Mouse (Mus musculus): ENCODE data around the gene Gm10837. TPM values are rescaled to one million over a fixed set of nuclear protein-coding genes. Genes with fewer than 3 reads are reported as not detected.
"Not testable (repeated sequence)": the region's sequence is repeated elsewhere in the genome, so short reads cannot be mapped to it uniquely, and the experiment has no call there.

The Gm10837 gene
- polyA plus RNA-seq, 1 experiment from 2014 or later, result 0.45 TPM

DNA sequence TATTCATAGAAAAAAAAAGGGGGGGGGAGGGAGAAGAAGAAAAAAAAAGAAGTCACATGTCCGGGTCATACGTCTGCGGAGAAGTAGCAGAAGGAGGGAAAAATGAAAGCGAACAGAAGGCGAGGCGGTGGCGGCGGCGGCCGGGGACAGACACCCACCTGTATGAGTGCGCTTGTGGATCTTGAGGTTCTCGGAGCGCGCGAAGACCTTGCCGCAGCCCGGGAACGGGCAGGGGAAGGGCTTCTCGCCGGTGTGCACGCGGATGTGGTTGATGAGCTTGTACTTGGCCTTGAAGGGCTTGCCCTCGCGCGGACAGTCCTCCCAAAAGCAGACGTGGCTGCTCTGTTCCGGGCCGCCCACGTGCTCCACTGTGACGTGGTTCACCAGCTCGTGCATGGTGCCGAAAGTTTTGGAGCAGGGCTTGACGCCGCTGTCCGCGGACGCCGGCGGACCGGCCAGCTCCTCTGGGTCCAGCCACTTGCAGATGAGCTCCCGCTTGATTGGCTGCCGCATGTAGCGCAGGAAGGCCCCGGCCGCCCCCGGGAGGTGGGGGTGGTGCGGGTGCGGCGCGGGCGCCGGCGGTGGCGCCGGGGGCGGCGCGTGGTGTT, 26.5 kb upstream of the Gm10837 start:
- H3K4me3 ChIP-seq (ENCODE audit: low read depth, low read length), result peak overlapping the region; percentile 70
- H3K4me1 ChIP-seq (ENCODE audit: control insufficient read depth, insufficient read depth, low read length), result peaks cover 16% of the 10 kb centered on the region
- H3K9ac ChIP-seq (ENCODE audit: low read length), result peak overlapping the region; percentile 91
- H3K9me3 ChIP-seq (ENCODE audit: control insufficient read depth, low read length); H3K36me3 ChIP-seq (ENCODE audit: control insufficient read depth, insufficient read depth, low read length): not testable (repeated sequence)
- peaks cover 68% of the 10 kb centered on the region for H3K27me3 ChIP-seq (ENCODE audit: control insufficient read depth, insufficient read depth, low read length)
- peak overlapping the region; percentile 79 for H3K4me2 ChIP-seq
- ATAC-seq (ENCODE audit: low FRiP score), result peak; percentile 49
- under 1% methylated on average over 58 of the region's 58 CpGs for WGBS
- peak; percentile 94 for DNase-seq (ENCODE audit: low spot score, missing footprints)
- H3K27ac ChIP-seq (ENCODE audit: low read depth, low read length), result peak overlapping the region; percentile 95

GRCm38 (mm10) chr14:122464351-122464762, 26.0 kb upstream of the Gm10837 start:
- peak overlapping the region; percentile 91 for H3K9ac ChIP-seq (ENCODE audit: low read length)
- H3K9me3 ChIP-seq (ENCODE audit: control insufficient read depth, low read length), result no peaks in the 10 kb centered on the region
- peaks cover 16% of the 10 kb centered on the region for H3K4me1 ChIP-seq (ENCODE audit: control insufficient read depth, insufficient read depth, low read length)
- peak overlapping the region; percentile 70 for H3K4me3 ChIP-seq (ENCODE audit: low read depth, low read length)
- H3K4me2 ChIP-seq, result peak overlapping the region; percentile 79
- under 1% methylated on average over 58 of the region's 62 CpGs for WGBS
- ATAC-seq (ENCODE audit: low FRiP score), result peak; percentile 36
- H3K27ac ChIP-seq (ENCODE audit: low read depth, low read length), result peak overlapping the region; percentile 95
- H3K27me3 ChIP-seq (ENCODE audit: control insufficient read depth, insufficient read depth, low read length), result peaks cover 73% of the 10 kb centered on the region
- DNase-seq (ENCODE audit: low spot score, missing footprints), result no peak
- no peaks in the 10 kb centered on the region for H3K36me3 ChIP-seq (ENCODE audit: control insufficient read depth, insufficient read depth, low read length)

DNA sequence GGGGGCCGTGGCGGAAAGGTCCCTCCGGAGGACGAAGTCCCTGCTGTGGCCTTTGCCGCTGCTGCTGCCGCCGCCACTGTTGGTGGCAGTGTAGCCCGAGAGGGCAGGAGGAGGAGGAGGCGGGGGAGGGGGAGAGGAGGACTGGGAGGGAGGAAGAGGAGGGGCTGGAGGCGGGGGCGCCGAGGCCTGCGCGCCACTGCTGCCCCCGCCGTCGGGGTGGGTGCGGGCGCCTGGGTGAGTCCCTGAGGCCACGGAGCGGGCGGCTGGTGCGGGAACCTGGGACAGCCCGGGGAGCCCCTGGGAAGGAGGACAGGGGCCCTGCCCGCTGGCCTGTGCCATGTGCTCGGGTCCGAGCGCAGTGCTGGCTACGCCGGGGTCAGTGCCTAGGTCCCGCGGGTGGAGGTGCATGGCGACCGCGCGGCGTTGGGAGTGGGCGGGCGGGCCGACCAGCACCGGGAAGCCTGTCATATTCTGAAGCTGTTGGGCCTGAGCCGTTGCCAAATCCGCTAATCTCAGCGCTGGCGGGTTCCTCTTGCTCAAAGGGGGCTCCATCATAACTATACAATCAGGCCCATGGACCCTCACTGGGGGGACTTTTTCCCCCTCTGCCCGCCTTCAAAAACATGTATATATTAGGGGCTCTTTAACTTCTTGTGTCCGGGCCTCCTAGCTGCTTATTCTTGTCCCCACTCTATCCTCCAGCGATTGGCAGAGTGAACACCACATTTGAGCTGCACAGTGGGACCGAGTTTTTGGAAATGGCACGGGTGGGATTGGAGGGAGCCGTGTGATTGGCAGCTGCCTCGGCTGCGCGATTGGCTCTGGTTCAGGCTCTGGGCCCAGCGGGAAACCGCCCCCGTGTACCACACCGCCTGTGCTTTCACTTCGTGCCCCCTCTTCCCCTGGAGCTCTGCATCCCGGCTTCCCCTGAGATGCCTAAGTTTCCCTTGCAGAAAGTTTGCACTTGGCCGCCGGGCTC, 25.3 kb upstream of the Gm10837 start, which contains the start of gene Zic5:
TSS of gene Zic5 (minus strand) at position 915 of the 979 bp plus-strand sequence.
- peak; percentile 82 for ATAC-seq (ENCODE audit: low FRiP score)
- peaks cover 79% of the 10 kb centered on the region for H3K27me3 ChIP-seq (ENCODE audit: control insufficient read depth, insufficient read depth, low read length)

GRCm38 (mm10) chr14:122465931-122466490, 24.4 kb upstream of the Gm10837 start:
- Histone ChIP-seq H3K9ac (ENCODE audit: low read length) (peak overlapping the region; percentile 39), H3K27me3 (ENCODE audit: control insufficient read depth, insufficient read depth, low read length) (peaks cover 79% of the 10 kb centered on the region), H3K9me3 (ENCODE audit: control insufficient read depth, low read length) (no peaks in the 10 kb centered on the region), H3K4me2 (peak overlapping the region; percentile 79), H3K36me3 (ENCODE audit: control insufficient read depth, insufficient read depth, low read length) (no peaks in the 10 kb centered on the region), H3K4me3 (ENCODE audit: low read depth, low read length) (peak overlapping the region; percentile 70), H3K4me1 (ENCODE audit: control insufficient read depth, insufficient read depth, low read length) (peaks cover 14% of the 10 kb centered on the region), H3K27ac (ENCODE audit: low read depth, low read length) (no peak overlapping the region; the same call in 1 of the 2 replicates)
- ATAC-seq (ENCODE audit: low FRiP score) (no peak), DNase-seq (ENCODE audit: low spot score, missing footprints) (peak; percentile 92)
- WGBS, result 24% methylated on average over 13 of the region's 13 CpGs

More for the DNA sequence above, 25.3 kb upstream of the Gm10837 start, which contains the start of gene Zic5:
- H3K4me1 ChIP-seq (ENCODE audit: control insufficient read depth, insufficient read depth, low read length), result peaks cover 16% of the 10 kb centered on the region
- H3K4me3 ChIP-seq (ENCODE audit: low read depth, low read length), result peak within 1 kb of the TSS; percentile 70
- DNase-seq (ENCODE audit: low spot score, missing footprints), result peak; percentile 98
- no peaks in the 10 kb centered on the region for H3K9me3 ChIP-seq (ENCODE audit: control insufficient read depth, low read length)
- WGBS, result under 1% methylated on average over 48 of the region's 62 CpGs
- peak within 1 kb of the TSS; percentile 95 for H3K27ac ChIP-seq (ENCODE audit: low read depth, low read length)
- H3K36me3 ChIP-seq (ENCODE audit: control insufficient read depth, insufficient read depth, low read length), result no peaks in the 10 kb centered on the region
- peak within 1 kb of the TSS; percentile 91 for H3K9ac ChIP-seq (ENCODE audit: low read length)
- H3K4me2 ChIP-seq, result peak within 1 kb of the TSS; percentile 79

- Histone ChIP-seq H3K27me3 (ENCODE audit: control insufficient read depth, insufficient read depth, low read length) (peaks cover 81% of the 10 kb centered on the region), H3K9ac (ENCODE audit: low read length) (no peak overlapping the region), H3K9me3 (ENCODE audit: control insufficient read depth, low read length) (no peaks in the 10 kb centered on the region), H3K4me1 (ENCODE audit: control insufficient read depth, insufficient read depth, low read length) (peaks cover 14% of the 10 kb centered on the region), H3K36me3 (ENCODE audit: control insufficient read depth, insufficient read depth, low read length) (no peaks in the 10 kb centered on the region), H3K4me3 (ENCODE audit: low read depth, low read length) (no peak overlapping the region), H3K27ac (ENCODE audit: low read depth, low read length) (no peak overlapping the region), H3K4me2 (no peak overlapping the region; the same call in 1 of the 2 replicates)
- ATAC-seq (ENCODE audit: low FRiP score) (no peak), DNase-seq (ENCODE audit: low spot score, missing footprints) (peak; percentile 90)
- WGBS, result 43% methylated on average over 7 of the region's 7 CpGs
Observed at GRCm38 (mm10) chr14:122466756-122467362, 23.5 kb upstream of the Gm10837 start.

- Histone ChIP-seq H3K9ac (ENCODE audit: low read length) (peak overlapping the region; percentile 40; the same call in 1 of the 2 replicates), H3K27me3 (ENCODE audit: control insufficient read depth, insufficient read depth, low read length) (peaks cover 74% of the 10 kb centered on the region), H3K36me3 (ENCODE audit: control insufficient read depth, insufficient read depth, low read length) (no peaks in the 10 kb centered on the region), H3K4me2 (peak overlapping the region; percentile 48), H3K9me3 (ENCODE audit: control insufficient read depth, low read length) (no peaks in the 10 kb centered on the region), H3K4me1 (ENCODE audit: control insufficient read depth, insufficient read depth, low read length) (peaks cover 13% of the 10 kb centered on the region), H3K4me3 (ENCODE audit: low read depth, low read length) (peak overlapping the region; percentile 14; the same call in 1 of the 2 replicates), H3K27ac (ENCODE audit: low read depth, low read length) (no peak overlapping the region)
- ATAC-seq (ENCODE audit: low FRiP score) (no peak), DNase-seq (ENCODE audit: low spot score, missing footprints) (peak; percentile 96)
- WGBS, result 4% methylated on average over 23 of the region's 23 CpGs
Observed at GRCm38 (mm10) chr14:122467926-122468841, 22.2 kb upstream of the Gm10837 start.

- Histone ChIP-seq H3K4me1 (ENCODE audit: control insufficient read depth, insufficient read depth, low read length) (peaks cover 17% of the 10 kb centered on the region), H3K27ac (ENCODE audit: low read depth, low read length) (no peak overlapping the region), H3K9ac (ENCODE audit: low read length) (peak overlapping the region; percentile 40), H3K4me3 (ENCODE audit: low read depth, low read length) (peak overlapping the region; percentile 14; the same call in 1 of the 2 replicates), H3K9me3 (ENCODE audit: control insufficient read depth, low read length) (no peaks in the 10 kb centered on the region), H3K36me3 (ENCODE audit: control insufficient read depth, insufficient read depth, low read length) (no peaks in the 10 kb centered on the region), H3K4me2 (peak overlapping the region; percentile 48), H3K27me3 (ENCODE audit: control insufficient read depth, insufficient read depth, low read length) (peaks cover 76% of the 10 kb centered on the region)
- 2% methylated on average over 28 of the region's 28 CpGs for WGBS
- DNase-seq (ENCODE audit: low spot score, missing footprints) (peak; percentile 98), ATAC-seq (ENCODE audit: low FRiP score) (no peak)
Observed at GRCm38 (mm10) chr14:122468971-122469755, 21.2 kb upstream of the Gm10837 start.

Data from midbrain, embryonic 11.5 days (tissue).